Mouse (Mus musculus): Measurements from ENCODE around the gene Pln.

- TF ChIP-seq POLR2A (IDR thresholded peaks at IDR 0.05; ENCODE audit: control insufficient read depth, extremely low read depth, insufficient read depth, low read length, poor library complexity) (no peak), CTCF (IDR thresholded peaks at IDR 0.05; ENCODE audit: borderline replicate concordance, control insufficient read depth, extremely low read depth, insufficient read depth, low read length, poor library complexity) (no peak)
Measured at GRCm38 (mm10) chr10:53335974-53336373, 1.5 kb upstream of the Pln start.
